Mouse (Mus musculus) T-helper 2 cell (primary cell): ENCODE data around the gene Ap2s1.

Experiments
- in situ Hi-C: fragments of 300-600 bp; cut with MboI, MseI; formaldehyde crosslinking; loops from one replicate; pipeline ENCODE4 v1.15.1; 2025; ENCODE audit warnings: high pct_unique_total_duplicates

The Ap2s1 gene

DNA sequence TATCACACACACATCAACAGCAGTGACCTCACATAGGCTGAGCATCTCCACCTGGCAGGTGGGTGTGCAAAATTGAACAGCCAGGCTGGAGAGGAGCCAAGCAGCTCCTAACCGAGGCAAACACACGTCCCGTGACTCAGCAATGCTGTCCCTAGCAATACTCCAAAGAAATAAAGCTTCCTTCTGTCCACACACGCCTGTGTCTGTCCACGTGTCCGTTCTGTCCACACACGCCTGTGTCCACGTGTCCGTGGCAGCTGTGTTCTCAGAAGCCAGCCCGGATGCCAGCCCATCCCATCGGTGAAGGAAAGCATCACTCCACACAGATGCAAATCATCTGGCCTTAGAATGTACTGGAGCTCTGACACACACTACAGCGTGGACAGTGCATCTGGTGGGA lies 13.8 kb downstream of the Ap2s1 start:
- in situ Hi-C loops = no loop called here

DNA sequence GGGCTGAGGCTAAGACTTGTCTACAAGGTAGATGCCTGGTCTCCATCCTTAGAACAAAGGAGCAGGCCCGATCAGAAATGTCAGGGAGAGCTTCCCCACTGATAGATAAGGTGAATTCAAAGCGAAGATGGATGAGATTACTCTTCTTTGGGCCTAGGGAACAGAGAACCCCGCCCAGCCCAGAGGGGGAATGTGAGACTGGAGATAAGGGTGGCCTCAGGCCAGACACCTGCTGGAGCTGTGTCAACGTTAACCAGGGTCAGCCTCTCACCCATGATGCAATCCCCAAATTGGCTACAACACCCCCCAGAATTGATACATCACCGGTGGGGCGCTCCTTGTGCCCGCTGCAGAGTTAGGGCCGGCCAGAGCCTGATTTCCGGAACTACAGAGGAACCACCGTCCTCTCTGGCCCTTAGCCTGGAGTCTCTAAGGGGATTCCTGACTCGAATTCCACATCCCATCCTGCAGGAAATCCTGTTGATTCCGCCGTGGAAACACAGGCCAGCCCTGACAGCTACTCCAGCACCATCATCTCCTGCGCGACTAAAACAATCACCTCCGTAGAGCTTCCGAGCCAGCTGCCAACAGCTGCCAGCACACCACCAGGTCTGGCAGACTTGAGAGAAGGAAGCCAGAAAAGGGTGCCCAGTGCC lies 17.3 kb downstream of the Ap2s1 start:
- in situ Hi-C loops = no loop called here

DNA sequence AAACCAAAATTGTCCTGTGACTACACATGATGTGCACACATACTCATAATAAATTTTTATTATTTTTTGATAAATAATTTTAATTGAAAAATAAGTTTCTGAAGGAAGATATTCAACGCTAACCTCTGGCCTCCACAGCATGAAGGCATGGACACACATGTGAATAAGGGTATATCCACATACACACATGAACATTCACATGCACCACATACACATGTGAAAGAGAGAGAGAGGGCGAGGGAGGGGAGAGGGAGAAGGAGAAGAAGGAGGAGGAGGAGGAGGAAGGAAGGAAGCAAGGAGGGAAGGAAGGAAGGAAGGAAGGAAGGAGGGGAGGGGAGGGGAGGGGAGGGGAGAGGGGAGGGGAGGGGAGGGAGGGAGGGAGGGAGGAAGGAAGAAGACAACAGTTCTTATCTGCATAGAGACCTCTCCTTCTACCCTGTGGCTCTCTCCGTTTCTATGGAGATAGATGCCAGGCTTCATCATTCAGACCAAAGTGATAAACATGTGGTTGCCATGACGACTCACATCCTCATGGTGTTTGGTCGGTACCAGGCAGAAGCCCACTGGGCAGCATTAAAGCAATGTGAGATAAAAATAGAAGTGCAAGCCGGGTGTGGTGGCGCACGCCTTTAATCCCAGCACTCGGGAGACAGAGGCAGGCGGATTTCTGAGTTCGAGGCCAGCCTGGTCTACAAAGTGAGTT lies 20.8 kb downstream of the Ap2s1 start:
- in situ Hi-C loops = no loop called here

DNA sequence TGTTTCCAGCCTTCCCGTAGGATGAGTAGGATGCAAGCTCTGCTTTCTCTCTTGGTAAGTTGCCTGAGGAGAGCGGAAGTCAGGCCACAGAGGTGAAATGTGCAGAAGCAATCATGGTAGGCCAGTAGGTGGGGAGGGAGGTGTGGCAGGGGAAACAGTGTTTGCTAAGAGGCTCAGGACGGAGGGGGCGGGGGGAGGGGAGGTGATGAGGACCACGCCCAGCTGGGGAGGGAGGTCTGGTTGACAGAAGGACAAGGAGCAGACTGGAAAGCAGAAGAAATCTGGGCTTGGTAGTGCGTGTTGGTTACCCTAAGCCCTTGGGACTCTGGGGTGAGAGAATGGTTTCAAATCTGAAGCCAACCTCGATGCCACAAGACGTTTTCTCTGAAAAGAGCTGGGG lies 22.1 kb downstream of the Ap2s1 start:
- in situ Hi-C loops = no loop called here

DNA sequence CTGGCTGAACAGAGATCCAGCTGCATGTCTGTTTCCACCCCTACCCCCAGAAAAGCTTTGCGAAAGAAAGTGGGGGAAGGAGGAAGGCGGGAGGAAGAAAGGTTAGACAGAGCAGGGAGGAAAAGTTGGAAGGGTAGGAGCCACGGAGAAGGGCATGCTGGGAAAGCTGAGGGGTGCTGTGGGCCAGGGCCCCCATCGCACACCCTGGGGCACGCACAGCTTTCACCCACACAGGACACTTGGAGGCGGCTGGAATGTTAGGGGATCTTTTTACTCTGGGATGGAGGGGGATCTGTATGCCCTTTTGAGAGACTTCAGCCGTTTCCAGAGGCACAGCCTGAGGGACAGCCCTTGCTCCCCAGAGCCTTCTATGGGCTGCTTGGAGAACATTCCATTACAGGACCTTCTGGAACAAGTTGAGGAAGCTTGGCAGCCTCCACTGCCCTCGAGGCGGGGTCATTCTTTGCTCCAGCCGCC lies 22.8 kb downstream of the Ap2s1 start:
- in situ Hi-C loops = no loop called here

DNA sequence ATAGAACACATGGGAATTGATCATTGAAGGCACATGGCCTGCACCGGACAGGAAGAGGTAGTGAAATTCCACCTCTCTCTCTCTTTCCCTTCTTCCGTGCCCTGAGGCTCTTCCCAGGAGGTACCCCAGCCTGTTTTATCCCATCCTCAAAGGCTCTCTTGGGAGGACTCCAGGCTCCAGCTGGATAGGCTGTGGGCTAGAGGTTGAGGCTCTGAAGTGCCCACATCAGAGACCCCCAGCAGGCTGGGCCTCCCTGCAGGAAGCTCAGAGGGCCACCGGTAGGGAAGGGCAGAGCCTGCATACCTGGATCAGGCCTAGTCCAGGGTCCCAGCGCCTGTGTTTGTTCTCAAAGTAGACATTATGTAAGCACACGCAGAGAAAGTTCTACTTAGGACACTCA lies 23.4 kb downstream of the Ap2s1 start:
- in situ Hi-C loops = no loop called here

DNA sequence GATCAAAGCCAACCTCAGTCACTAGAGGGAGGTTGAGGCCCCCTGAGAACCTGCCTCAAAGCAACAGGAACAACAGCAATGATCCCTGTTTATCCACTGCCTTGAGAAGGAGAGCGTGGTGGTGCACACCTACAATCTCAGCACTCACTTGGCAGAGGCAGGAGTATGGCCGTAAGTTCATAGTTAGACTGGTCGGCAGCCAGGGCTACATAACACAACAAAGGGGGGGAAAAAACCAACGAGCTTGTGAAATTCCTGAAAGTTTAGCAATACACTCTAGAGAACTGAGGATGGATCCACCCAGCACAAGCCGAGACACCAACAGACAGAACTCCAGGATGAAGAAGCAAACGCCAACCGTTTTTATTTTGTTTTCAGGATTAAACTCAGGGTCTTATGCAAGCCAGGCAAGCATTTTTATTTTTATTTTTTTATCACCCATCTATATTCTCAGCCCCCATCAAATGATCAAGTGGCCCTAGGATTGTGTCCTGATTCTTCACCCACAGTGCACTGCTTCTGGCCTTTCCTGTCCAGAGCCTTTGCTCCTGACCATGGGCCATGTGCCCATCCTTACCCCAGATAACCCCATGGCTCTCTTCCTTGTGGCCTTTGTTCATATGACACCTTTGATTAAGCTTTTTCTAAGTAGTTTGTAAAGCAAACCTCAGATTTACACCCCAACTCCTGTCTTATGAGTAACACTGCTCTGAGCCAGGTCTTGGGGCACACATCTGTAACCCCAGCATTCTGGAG lies 25.4 kb downstream of the Ap2s1 start:
- in situ Hi-C loops = no loop called here

DNA sequence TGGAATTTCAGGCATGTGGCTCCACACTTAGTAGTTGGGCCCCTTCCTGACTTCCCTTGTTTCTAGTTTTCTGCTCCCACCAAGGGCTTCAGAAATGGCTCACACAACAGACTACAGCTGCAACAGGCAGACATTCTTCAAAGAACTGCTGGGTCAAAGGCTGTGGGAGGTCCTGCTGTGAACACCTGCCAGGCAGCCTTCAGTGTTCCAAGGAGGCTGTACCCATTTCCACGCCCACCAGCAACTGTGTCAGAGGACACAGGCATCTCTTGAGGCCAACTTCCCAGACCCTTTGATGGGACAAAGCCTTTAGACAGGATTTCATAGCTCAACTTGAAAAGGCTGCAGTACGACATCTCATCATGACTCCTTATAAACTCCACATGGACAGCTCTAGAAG lies 28.2 kb downstream of the Ap2s1 start:
- in situ Hi-C loops = no loop called here

DNA sequence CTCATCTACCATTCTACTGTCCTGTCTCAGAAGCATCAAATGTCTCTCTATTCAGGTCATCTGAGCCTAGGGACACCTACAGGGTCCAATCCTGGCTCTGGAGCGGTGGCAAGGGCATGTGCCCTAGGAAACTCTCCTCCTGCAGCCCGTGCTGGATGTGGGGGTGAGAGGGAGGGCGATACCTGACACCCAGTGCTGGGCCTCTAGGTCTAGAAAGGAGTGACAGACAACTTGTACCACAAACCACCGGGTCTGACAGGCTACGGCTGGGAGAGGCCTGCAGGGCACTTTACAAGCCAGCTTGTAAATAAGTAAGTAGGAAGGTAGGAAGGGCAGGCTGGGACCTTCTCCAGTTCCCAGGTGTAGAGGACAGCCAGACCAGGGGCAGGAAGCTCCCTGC lies 37.7 kb downstream of the Ap2s1 start:
- in situ Hi-C loops = no loop called here

DNA sequence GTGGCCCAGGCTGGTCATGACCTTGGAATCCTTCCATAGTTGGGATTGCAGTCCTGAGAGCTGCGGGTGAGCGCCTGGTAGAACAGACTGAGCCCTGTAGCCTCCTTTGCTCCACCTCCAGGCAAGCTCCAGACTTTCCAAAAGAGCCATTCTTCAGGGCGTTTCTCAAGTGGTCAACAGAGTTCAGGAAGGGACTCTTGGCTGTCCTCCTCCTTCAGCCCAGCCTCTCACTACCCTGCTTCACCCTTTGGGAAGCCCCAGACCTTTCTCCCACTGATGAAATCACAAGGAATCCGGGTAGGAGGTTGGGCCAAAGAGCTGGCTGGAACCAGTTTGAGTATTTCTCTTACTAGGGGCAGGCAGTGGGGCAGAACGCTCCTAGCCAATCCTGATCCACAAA lies 41.9 kb downstream of the Ap2s1 start:
- in situ Hi-C loops = loop anchor here (5.0 kb wide), 1 partner anchor 38 kb away; no protein-coding TSS in a partner anchor

DNA sequence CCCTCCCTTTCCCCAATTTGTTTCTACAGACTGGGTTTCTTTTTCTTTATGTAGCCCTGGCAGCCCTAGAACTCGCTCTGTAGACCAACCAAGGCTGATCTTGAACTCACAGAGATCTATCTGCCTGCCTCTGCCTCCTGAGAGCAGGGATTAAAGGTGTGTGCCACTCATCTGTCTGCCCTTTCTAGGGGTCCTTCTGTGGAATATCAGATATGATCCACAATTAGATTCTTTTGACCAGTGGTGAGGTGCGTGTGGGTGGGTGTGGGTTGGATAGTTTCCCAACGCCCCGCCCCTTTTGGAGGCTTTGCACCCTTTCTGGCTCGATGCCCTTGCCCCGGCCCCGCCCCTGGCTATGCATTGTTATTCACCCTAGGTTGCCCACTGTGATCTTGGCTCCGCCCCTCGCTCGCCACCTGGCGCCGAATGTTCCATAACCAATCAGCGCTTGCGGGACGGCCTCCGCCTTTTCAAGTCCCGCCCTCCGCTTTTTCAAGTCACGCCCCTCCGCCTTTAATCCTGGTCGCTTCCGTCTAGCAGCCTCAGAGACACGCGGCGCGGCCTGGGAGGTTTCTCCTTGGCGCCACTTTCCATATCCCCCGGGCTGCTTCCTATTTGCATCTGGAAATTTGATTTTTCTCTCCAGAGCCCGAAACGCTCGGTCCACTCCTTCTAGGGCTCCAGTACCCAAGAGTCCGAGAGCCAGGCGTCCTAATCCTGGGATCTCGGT lies 42.8 kb downstream of the Ap2s1 start, which contains the start of gene Slc1a5:
TSS of gene Slc1a5 (plus strand) at position 516 of the 730 bp plus-strand sequence.
- in situ Hi-C loops = loop anchor here (5.0 kb wide), 1 partner anchor 39 kb away; no protein-coding TSS in a partner anchor

DNA sequence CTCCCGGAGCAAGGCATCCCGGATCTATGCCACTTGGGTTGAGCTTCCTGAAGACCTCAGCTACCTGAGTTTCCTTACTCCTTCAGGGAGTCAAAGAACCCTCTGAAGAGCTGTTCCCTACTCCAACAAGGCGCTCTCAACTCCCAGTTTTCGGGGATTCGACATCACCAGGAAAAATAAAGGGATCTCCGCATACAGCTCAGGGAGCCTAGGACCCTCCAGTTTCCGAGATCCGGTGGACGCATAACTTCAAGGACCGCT lies 43.3 kb downstream of the Ap2s1 start:
- in situ Hi-C loops = loop anchor here (5.0 kb wide), 1 partner anchor 39 kb away; no protein-coding TSS in a partner anchor

DNA sequence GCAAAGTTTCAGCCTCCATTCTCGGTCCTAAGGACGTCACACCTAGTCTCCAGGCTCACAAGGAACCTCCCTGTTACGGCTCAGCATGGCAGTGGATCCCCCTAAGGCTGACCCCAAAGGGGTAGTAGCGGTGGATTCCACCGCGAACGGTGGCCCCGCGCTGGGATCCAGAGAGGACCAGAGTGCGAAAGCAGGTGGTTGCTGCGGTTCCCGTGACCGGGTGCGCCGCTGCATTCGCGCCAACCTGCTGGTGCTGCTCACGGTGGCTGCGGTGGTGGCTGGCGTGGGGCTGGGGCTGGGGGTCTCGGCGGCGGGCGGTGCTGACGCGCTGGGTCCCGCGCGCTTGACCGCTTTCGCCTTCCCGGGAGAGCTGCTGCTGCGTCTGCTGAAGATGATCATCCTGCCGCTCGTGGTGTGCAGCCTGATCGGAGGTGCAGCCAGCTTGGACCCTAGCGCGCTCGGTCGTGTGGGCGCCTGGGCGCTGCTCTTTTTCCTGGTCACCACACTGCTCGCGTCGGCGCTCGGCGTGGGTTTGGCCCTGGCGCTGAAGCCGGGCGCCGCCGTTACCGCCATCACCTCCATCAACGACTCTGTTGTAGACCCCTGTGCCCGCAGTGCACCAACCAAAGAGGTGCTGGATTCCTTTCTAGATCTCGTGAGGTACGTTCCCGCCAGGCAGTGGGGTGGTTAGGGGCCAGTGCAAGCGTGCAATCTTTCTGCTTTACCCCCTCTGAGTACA lies 43.8 kb downstream of the Ap2s1 start:
- in situ Hi-C loops = loop anchor here (5.0 kb wide), 1 partner anchor 40 kb away; no protein-coding TSS in a partner anchor

DNA sequence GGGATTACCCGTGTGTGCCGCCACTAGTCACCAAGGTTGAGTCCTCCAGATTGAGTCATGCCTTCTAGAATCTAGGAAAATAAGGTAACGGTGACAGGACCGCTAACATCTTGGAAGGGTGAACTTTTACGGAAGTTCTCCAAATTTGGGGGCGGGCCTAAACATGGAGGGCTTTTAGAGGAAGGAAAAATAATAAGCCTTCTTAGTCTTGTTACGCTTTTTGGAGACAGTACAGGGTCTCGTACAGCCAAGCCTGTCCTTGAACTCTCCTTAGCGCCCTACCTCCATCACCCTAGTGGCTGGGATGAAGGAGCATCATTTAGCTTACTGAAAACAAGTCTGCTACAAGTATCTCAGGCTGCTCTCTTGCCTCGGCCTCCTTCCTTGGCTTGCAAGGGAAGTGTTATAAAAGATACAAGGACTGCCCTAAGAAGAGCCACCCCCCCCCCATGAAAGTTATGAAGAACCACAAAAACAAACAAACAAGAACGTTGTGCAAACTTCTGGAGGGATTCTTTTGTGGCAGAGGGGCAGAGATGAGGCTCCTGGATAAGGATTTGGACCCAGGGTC lies 44.4 kb downstream of the Ap2s1 start:
- in situ Hi-C loops = loop anchor here (5.0 kb wide), 1 partner anchor 40 kb away; no protein-coding TSS in a partner anchor

DNA sequence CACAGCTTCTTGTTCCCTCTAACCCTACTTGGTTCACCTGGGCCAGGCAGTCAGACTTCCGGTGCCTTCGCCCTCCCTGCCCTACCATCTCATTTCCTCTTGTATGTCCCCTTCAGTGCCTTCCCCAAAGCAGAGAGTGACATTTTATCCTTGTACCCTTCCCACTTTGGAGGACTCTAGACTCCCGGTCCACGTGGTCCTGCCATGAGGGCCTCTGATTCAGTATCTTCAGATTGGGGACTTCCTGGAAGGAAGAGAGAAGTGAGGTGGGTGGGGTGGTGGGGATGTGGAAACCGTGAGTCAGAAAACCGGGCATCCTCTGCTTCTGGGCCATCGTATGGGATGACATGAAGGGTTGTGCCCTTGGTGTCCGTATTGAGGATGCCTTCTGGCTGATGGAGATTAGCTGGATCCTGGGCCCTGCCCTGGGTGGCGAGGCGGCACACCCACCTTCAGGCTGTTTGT lies 45.0 kb downstream of the Ap2s1 start:
- in situ Hi-C loops = loop anchor here (5.0 kb wide), 1 partner anchor 41 kb away; no protein-coding TSS in a partner anchor

DNA sequence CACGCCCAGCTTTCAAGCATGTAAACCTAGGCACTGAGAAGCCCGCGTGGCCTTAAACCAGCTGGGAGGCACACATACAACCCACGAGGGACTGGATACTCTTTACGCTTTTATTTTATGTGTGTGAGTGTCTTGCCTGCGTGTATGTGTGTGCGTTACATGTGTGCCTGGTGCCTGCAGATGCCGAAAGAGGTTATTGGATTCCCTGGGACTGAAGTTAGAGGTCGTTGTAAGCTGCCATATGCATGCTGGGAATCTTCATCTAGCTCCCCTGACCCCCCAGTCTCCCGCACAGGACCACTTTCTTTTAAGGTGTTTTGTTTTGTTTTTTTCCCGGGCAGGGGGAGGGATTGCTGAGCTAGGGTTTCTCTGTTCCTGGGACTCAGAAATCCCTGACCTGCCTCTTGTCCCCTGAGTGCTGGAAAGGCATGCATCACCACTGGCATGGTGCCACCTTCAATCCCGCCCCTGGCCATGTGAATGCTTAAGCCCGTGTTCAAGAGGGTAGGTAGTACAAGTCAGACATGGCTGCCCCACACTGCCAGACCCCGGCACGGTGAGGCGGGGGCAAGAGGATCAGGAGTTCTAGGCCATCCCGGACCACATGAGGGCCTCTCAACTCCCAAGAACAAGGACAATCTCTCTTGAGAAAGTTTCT lies 45.7 kb downstream of the Ap2s1 start:
- in situ Hi-C loops = loop anchor here (5.0 kb wide), 1 partner anchor 42 kb away; no protein-coding TSS in a partner anchor

DNA sequence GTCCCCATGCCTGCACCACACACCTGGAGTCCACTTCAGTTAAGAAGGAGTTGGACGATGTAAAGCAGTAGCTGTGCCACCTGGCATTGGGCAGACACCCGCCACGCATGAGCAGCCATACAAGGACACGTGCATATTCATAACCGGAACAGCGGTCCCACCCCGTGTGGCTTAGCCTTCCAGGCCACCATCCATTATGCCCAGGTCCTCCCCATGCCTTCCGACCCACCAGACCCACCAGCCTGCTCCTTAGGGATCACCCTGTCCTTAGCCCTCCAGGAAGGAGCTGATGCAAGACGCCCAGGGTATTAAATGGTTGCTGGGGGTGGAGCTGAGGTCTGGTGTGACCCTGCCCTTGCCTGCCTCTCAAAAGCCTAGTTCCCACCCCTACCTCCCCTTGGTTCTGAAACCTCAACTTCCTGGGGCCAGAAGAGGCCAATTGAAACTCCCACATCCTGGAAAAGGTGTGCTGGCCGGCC lies 46.3 kb downstream of the Ap2s1 start:
- in situ Hi-C loops = loop anchor here (5.0 kb wide), 1 partner anchor 42 kb away; no protein-coding TSS in a partner anchor

DNA sequence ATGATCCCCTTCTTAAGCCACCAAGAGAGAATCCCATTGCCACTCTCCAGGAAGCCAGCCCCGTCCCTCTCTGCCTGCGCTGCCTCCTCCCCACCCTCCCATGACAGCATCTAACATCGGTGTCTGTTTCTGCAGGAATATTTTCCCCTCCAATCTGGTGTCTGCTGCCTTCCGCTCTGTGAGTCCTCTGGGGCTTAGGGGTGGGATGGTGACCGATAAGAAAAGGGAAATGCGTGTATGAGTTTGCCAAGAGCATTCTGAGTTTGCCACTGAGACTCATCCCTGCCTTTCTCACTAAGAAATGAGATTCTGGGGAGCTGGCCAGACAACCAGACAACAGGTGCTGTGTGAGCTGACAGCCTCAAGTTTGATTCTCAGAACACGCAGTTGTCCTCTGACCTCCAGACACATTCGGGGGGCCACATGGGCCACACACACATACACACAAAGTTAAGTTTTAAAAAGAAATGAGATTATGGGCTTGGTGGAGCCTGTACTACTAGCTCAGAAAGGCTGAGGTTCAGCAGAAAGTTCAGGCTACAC lies 47.4 kb downstream of the Ap2s1 start:
- in situ Hi-C loops = no loop called here

DNA sequence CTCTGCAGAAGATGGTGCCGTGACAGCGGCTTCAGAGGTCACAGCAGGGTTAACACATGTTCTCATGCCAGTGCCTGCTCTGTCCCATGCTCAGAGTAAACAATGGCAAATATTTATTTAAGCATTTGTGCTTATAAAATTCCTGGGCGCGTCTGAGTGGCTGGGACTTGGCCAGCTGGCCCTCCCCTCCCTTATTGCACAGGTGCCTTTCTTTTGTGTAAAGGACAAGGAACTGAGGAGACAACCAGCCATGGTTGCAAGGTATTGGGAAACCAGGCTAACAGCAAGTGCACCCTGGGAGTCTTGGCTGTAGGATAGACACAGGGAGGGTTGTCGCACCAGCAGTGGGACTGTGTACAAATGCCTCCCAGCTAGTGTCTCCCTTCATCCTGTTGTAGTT lies 54.1 kb downstream of the Ap2s1 start:
- in situ Hi-C loops = no loop called here
